Mouse (Mus musculus): ENCODE data around the gene Defb19. TPM values are rescaled to one million over a fixed set of nuclear protein-coding genes. Genes with fewer than 3 reads are reported as not detected.

Defb19 gene
- not detected for total RNA-seq (2021)

DNA sequence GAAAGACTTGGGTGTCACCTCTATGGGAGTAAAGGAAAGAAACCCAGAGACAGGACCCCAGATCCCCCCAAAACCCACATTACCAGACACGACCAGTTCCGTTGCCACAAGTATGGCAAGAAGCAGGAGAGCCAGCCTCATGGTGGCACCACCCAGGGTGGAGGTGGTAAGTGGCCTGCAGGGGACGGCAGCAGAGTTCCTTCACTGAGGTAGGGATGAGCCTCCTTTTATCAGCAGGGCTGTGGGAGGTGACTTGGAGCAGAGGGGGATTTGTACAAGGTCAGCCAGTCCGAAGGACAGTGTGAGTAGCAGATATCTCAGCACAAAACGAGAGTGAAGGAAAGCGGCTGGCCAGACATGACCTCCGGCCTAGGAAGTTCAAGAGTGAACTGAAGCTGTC lies at the start of gene Defb19:
Gene Defb19 (minus strand): TSS at position 206 of the 400 bp plus-strand sequence.
- intact Hi-C loops (cut with DNase I): no loop called here
- DNase-seq (ENCODE audit: extremely low spot score in 1 of 2, low spot score in 2 of 2): no peak

DNA sequence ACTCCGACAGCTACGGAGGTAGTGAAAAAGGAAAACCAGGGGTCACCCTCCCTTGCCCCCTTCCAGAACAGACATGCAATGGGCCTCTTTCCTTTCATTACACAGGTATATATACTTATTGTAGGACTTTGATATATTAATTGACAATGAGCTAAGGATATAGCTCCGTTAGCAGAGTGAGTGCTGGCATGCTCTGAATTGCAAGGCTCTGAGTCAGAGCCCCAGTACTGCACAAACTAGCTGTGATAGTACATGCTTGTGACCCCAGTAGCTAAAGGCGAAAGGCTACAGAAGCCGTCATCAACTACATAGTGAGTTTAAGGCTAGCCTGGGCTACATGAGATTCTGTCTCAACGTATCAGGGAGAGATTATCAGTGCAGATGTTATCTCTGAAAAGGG lies 49.8 kb upstream of the Defb19 start:
- DNase-seq (ENCODE audit: extremely low spot score in 1 of 2, low spot score in 2 of 2): no peak
- intact Hi-C loops (cut with DNase I): no loop called here

DNA sequence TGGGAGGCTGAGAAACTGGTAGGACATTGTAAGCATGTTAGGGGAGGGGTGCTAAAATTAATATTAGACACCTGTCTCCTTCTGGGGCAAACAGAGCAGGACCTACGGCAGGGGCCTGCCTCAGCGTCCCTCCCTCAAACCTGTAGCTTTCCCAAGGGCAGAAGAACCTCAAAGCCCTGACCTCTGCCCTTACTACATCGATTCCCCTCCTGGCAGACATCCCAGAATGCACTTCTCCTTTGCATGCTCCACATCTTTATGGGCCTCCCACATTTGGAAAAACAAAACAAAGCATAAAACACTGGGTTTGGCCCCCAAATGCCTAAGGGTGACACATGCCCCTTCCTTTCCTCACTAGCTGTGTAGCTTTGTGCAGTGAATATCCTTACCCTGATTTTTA lies 49.1 kb upstream of the Defb19 start:
- intact Hi-C loops (cut with DNase I): no loop called here
- DNase-seq (ENCODE audit: extremely low spot score in 1 of 2, low spot score in 2 of 2): no peak

DNA sequence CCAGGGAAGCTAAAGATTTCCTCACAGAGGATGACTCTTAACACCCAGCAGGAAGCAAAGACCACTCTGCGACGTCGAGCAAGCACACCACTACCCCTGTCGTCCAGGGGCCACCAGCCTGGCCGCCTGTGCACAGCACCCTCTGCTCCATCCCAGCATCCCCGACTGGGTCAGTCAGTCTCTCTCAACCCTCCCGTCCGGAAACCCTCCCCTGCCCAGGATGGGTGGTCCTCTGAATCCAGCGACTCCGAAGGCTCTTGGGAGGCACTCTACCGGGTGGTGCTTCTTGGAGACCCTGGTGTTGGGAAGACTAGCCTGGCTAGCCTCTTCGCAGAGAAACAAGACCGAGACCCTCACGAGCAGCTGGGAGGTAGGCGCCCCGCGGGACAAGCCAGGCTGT lies 48.0 kb upstream of the Defb19 start:
- intact Hi-C loops (cut with DNase I): no loop called here
- DNase-seq (ENCODE audit: extremely low spot score in 1 of 2, low spot score in 2 of 2): no peak

DNA sequence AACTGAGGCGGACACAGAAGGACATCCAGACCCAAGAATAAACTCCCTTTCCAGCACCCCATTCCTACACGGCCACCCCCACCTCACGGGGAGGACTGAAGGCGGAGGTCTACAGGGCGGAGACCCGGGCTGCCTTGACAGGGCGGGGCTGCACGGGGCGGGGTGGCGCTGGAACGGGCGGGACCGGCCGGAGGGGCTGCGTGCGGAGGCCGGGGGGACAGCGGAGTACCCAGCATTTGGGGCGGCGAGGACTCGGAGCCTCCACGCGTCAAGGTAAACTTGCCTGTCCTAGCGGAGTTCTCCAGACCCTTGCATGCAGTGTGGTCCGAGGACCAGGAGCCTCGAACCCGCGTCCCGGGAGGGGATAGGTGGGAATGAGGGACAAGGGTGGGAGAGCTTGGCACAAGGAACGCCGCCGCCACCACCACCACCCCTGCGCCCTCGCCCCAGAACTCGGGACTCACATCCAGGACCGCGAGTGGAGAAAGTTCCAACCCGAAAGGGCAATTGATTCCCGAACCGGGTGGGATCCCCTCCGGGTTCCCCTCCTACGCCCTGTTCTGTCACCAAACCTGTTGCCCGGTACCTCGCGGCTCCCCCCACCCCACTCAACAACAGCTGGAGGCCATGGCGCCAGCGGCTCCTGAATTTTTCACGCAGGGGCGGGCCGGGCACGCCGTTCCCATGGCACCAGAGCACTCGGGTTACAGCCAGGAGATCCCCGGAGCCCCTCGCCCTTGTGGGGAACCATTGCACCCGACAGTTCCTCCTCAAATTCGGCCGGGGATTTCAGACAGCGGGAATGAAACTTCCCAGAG lies 46.9 kb upstream of the Defb19 start, which contains the start of gene Rem1:
Gene Rem1 (plus strand): TSS at position 178 of the 818 bp plus-strand sequence.
- intact Hi-C loops (cut with DNase I): no loop called here
- peak in 1 of 2 experiments; percentile 44 for DNase-seq (ENCODE audit: extremely low spot score in 1 of 2, low spot score in 2 of 2)

DNA sequence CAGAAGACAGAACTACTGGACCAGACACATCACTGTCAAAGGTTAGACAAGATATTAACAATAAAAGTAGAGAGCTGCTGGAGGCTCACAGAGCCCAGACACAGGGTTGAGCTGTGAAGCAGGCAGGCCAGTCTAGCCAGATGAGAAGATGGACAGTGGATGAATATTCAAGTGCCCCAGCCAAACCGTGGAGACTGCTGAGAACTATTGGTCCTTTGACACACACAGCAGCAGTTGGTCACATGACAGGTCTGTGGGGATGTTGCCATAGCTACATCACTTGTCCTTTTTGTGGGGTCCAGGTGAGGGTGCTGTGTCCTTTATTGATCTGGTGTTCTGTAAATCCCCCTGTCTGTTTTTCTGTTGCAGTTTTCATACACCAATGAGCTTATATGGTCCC lies 45.1 kb upstream of the Defb19 start:
- intact Hi-C loops (cut with DNase I): no loop called here
- no peak for DNase-seq (ENCODE audit: extremely low spot score in 1 of 2, low spot score in 2 of 2)

DNA sequence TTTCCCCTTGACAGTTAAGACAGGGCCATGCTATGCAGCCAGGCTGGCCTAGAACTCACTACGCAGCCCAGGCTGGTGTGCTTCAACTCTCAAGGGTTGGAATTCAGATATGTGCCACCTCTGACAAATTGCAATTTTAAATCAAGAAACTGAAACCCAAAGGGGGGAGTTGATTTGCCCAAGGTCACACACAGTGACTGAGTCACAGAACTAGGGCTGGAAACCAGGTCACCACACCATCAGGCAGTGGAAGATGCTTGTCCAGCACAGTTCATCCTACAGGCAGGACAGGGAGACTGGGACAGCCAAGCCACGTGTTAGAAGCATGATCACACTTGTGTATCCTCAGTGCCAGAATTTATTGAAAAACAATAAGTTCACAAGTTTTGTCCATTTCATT lies 44.5 kb upstream of the Defb19 start:
- DNase-seq (ENCODE audit: extremely low spot score in 1 of 2, low spot score in 2 of 2): no peak
- intact Hi-C loops (cut with DNase I): no loop called here

DNA sequence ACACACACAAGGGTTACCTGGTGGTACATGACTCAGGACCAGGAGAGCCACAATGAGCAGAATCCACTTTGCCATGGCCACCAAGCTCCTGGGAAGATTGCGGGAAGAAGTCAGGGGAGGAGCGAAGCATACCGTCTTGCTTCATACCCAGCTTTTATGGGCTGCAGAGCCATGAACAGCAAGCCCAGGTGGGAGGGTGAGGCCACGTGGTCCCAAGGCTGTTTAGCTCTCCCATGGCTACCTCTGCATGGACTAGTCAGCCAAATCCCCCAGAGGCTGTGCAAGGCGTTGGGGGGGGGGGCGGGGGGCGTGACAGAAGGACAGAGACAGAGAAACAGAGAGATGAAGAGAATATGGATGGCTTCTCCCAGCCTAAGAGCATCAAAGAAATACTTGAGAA lies 42.8 kb upstream of the Defb19 start, which contains the start of gene Defb25:
Gene Defb25 (minus strand): TSS at position 101 of the 400 bp plus-strand sequence.
- intact Hi-C loops (cut with DNase I): no loop called here
- no peak for DNase-seq (ENCODE audit: extremely low spot score in 1 of 2, low spot score in 2 of 2)

DNA sequence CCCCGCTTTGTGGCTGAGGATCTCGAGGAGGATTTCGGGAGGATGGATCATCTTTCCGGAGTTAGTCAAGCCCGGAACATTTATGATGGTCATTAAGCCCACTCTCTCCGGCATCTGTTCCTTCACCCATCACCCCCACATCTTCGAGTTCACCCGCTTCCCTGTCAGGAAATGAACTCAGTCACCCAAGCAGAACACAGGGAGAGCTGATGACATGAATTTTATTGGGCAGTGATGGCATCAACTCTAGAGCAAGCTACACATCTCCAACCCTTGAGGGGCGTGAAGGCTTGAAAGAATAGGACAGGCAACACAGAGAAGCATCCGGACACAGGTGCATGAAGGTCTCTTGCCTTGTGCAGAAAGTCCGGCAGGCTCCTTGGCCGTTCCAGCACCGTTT lies 42.0 kb upstream of the Defb19 start:
- DNase-seq (ENCODE audit: extremely low spot score in 1 of 2, low spot score in 2 of 2): no peak
- intact Hi-C loops (cut with DNase I): no loop called here

DNA sequence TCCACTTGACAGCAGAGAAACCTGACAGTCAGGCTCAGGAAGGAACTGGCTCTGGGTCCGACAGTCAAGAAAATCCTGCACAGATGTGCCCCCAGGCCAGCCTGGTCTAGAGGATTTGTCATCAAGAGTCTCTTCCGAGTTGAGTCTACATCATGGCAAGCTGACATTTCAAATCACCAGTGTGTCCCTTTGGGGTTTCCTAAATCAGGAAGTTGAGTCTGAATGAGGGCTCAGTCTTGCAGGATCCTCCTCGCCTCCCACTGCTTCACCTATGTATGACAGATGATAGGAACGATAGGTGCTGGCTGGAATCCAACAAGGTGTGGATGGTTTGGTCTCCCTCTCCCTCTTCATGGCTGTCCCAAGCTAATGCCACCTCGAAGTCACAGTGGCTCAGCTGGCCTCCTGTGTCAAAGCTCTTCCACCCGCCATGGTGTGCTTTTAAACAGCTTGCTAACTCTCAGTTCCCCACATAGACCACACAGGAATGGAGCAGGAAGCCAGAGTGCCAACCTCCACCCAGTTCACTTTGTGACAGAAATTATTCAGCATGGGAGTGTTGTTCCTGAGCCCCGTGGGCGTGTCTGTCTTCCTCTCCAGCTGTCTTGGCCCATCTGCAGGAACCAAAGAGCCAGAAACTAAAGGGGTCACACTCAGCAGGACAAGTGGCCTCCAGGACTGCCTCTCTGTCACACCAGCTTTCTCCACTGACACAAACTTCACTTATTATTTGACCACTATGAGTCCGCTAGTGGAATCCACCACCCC lies 40.4 kb upstream of the Defb19 start:
- intact Hi-C loops (cut with DNase I): no loop called here
- DNase-seq (ENCODE audit: extremely low spot score in 1 of 2, low spot score in 2 of 2): peak in 1 of 2 experiments; percentile 32

DNA sequence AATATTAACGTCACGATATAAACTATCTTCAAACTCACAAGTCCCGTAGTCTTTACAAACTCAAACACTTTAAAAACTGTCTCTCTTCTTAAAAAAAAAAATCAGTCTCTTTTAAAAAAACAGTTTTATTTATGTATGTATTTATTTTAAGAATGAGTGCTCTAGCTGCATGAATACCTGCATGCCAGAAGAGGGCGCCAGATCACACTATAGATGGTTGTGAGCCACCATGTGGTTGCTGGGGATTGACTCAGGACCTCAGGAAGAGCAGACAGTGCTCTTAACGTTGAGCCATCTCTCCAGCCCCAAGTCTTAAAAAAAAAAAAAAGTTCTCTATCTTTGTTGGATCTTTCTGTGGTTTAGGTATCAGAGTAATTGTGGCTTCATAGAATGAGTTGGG lies 37.3 kb upstream of the Defb19 start:
- intact Hi-C loops (cut with DNase I): loop anchor here (5.0 to 10.0 kb wide), 2 partner anchors 40 to 217 kb away; partner anchors contain the start of gene Bcl2l1
- DNase-seq (ENCODE audit: extremely low spot score in 1 of 2, low spot score in 2 of 2): no peak

DNA sequence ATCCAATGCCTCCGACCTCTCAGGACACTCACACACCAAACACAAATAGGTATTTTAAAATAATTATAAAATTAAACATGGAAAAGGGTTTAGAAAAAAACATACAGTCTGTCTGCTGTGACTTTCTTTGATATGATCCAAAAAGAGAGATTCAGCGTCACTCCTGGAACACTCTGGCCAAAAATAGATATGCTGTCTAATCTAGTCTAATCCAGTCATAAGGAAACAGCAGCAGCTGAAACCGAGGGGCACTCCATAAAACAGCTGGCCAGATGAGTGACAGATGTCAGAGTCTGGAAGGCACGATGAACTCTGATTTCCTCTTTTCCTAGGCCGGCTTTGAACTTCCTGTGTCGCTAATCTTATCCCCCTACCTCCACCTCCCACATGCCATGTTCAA lies 36.4 kb upstream of the Defb19 start:
- intact Hi-C loops (cut with DNase I): loop anchor here (5.0 to 10.0 kb wide), 2 partner anchors 41 to 218 kb away; partner anchors contain the start of gene Bcl2l1
- no peak for DNase-seq (ENCODE audit: extremely low spot score in 1 of 2, low spot score in 2 of 2)

DNA sequence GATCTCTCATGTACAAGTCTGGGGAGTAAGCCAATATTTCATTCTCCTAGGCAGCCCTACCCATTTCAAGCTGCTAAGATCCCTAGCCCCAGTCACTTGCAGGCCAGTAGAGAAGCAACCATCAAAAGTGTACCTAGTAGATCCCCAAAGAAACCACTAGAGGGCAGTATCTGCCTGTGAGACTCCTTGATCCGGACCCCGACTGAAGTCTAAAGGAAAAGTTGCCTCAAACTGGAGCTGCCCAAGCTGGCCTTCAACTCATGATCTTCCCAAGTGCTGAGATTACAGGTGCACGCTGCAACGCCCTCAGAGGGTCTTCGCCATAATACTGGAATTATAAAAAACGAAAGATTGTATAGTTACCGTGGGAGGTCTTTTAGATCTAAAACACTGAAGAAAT lies 35.5 kb upstream of the Defb19 start:
- intact Hi-C loops (cut with DNase I): loop anchor here (2.0 to 10.0 kb wide), 3 partner anchors 42 to 219 kb away; partner anchors contain the start of gene Bcl2l1
- DNase-seq (ENCODE audit: extremely low spot score in 1 of 2, low spot score in 2 of 2): peak; percentile 31 to 78

DNA sequence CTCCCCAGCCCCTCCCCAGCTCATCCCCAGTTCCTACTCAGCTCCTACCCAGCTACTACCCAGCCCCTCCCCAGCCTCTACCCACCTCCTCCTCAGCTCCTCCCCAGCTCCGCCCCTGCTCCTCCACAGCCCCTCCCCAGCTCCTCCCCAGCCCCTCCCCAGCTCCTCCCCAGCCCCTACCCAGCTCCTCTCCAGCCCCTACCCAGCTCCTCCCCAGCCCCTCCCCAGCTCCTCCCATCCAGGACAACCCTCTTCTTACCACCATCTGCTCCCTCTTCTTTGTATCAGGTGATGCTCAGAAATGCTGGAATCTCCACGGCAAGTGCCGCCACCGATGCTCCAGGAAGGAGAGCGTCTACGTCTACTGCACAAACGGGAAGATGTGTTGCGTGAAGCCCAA lies 32.1 kb upstream of the Defb19 start:
- intact Hi-C loops (cut with DNase I): loop anchor here (10.0 kb wide), 1 partner anchor 223 kb away; the partner anchor contains the start of gene Bcl2l1
- DNase-seq (ENCODE audit: extremely low spot score in 1 of 2, low spot score in 2 of 2): peak in 1 of 2 experiments; percentile 45

DNA sequence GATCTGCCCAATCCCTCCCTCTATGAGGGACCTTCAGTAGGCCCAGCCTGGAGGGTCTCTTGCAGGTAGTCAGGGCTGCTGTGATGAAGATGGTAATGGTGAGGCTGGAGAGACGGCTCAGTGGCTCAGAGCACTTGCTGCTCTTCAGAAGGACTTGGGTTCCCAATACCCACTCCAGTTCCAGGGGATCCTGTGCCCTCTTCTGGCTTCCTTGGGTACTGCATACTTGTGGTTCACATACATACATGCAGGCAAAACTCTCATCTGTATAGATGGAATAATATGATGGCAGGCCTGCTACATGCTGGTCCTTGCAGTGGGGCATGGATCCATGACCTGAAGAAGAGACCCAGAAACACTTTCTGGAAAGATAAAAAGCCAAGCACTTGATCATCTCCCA lies 28.6 kb upstream of the Defb19 start:
- no peak for DNase-seq (ENCODE audit: extremely low spot score in 1 of 2, low spot score in 2 of 2)
- intact Hi-C loops (cut with DNase I): no loop called here

DNA sequence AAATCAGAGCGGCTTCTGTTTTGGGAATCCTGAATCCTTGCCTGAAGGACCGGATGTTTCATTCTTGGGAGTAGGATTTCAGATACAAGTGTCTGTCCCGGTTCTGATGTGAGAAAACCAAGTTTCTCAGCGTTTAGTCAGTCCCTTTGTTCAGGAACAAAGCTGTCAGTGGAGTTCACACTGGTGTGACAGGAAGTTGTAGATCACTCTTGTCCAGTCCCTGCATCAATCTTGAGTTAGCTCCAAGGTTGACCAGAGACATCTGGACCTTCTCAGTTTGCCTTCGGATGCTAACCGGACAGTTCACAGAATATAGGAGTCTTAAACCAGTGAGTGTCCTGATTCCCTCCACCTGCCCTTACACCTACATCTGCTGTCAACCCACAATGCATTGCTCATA lies 27.6 kb upstream of the Defb19 start:
- intact Hi-C loops (cut with DNase I): no loop called here
- no peak for DNase-seq (ENCODE audit: extremely low spot score in 1 of 2, low spot score in 2 of 2)

DNA sequence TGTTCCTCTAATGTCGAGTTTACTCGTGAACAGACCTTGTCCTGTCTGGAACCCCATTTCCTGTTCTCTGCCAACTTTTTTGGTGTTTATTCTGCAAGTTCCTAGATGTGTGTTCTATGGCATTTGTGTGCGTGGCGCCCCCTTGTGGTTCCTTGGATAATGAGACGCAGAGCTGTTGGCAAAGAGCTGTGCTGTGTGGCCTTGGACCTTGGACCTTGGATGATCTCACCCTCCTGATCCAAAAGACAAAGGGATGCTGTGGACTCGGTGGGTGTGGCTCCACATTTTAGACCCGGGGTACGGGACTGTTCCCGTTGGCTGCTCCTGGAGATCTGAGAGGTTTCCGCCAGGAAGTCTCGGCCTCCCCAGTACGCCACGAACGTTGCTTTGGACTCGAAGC lies 23.9 kb upstream of the Defb19 start, which contains the start of gene Defb36:
Gene Defb36 (plus strand): TSS at position 271 of the 400 bp plus-strand sequence.
- no peak for DNase-seq (ENCODE audit: extremely low spot score in 1 of 2, low spot score in 2 of 2)
- intact Hi-C loops (cut with DNase I): no loop called here

DNA sequence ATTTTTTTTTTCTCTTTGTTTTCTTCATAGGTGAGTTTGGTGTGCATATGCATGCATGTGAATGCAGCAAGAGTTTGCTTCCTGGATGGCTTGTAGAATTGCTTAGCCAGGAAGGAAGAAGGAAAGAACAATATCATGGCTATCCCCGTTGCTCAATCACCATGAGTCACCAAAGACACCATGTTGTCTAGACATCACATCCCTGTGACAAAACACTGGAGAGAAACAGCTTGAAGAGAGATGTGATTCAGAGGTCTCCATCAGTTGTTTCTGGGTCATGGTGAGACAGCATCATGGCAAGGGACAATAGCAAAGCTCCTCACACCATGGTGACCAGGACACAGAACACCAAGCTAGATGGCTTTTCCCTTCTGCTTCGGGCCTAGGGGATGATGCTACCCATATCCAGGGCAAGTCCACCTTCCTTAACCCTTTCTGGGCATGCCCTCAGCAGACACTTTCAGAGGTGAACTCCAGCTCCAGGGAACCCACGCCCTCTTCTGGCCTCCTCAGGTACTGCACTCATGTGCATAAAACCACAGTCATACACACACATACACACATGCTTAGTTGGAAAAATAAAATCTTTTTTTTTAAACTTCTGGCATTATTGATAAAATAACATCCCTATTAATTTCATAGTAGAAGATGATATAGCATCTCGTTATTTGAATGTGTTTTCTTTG lies 21.3 kb upstream of the Defb19 start:
- DNase-seq (ENCODE audit: extremely low spot score in 1 of 2, low spot score in 2 of 2): no peak
- intact Hi-C loops (cut with DNase I): no loop called here

DNA sequence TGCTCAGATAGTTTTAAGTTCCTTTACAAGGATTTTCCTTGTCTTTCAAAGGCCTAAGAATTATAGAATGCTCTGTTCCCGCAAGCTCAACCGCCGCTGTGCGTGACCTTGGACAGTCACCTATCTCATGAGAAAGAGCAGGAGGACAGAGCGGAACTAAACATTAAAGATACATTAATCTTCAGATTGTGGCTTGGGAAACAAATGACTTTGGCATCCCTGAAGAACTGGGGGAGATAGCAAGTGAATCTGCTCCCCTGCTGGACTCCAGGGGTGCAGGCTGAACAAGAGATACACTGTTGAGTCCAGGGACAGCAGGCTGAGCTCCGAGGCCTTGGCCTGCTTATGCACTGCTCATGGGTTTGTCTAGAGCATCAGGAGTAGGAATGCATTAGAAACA lies 20.0 kb upstream of the Defb19 start:
- DNase-seq (ENCODE audit: extremely low spot score in 1 of 2, low spot score in 2 of 2): no peak
- intact Hi-C loops (cut with DNase I): no loop called here

All from left cerebral cortex, postnatal 10 days (tissue).